Mouse (Mus musculus): ENCODE results near the gene Gk5. TPM values are rescaled to one million over a fixed set of nuclear protein-coding genes. Genes with fewer than 3 reads are reported as not detected.

Gk5 gene
- total RNA-seq, 1 experiment from 2014 or later: 0.91 TPM

DNA sequence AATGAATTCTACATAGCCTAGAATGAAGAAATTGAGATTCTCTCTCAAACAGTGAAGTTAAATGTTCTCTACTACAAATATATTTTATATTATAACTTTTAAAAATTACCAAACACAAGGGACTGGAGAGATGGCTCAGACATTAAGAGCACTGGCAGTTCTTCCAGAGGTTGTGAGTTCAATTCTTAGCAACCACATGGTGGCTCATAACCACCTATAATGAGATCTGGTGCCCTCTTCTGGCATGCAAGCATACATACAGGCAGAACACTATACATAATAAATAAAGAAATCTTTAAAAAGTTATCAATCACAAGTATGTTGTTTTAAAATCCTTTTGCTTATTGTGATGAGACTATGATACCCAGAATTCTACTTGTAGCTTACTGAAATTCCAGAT lies 98.6 kb downstream of the Gk5 start:
- no peak for ATAC-seq (replicated peaks; ENCODE audit: low read depth, poor library complexity, severe bottlenecking)

DNA sequence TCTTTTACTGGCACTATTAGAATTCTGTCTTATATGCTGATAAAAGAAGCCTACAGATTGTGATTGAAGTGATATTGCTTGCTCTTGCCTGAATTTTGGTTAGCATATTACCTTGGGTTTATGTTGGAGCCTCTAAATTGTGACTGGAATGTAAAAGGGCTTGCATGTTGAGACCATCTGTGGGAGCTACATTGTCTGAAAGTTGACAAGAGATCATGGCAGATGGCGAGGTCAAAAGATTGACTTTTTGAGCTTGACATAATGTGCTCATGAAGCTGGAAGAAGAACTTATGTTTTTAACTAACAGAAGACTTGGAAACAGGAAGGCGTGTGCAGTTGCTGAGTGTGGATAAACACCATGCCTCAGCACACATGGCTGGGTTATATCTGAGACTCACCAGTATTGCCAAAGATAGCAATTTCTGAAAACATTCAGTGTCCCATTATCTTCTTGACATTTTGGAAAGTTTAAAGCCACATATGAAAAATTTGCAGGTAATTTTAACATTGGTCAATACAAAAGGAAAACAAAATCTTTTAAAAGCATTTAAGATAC lies 100.0 kb downstream of the Gk5 start:
- no peak for ATAC-seq (replicated peaks; ENCODE audit: low read depth, poor library complexity, severe bottlenecking)

DNA sequence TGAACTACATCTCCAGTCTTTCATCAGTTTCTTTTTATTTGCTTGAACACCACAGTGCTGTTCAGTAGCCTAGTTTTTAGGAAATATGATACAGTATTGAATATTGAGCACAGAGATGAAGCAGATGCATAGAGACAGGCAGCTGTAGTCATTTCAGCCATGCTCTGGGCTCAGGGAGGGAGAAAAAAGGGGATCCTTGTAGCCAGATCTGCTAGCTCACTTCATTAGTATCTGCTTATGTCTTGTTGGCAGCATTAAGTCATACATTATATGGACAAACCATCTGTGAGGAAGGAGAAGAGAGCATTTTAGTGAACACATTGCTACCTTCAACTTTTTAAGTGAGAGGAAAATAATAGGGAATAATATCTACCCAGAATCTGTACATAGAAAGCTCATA lies 101.3 kb downstream of the Gk5 start:
- ATAC-seq (replicated peaks; ENCODE audit: low read depth, poor library complexity, severe bottlenecking): no peak

DNA sequence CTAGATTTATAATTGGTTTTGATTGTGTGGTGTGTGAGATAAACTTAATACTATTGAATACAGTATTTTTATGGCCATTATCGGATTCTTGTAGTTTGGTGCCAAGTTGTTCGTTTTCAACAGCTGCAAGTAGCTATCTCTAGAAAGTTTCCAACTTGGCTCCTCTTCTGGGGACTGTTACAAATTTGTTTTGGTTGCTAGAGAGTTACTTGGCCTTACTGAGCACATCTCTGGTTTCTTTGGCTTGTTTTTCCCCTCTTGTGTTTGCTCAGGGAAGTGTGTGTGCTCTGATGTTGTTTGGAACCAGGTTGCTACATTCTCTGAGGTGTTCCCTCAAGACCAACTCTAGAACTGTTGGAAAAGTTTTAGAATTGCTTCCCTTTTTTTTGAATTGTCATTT lies 104.1 kb downstream of the Gk5 start:
- ATAC-seq (replicated peaks; ENCODE audit: low read depth, poor library complexity, severe bottlenecking): no peak

DNA sequence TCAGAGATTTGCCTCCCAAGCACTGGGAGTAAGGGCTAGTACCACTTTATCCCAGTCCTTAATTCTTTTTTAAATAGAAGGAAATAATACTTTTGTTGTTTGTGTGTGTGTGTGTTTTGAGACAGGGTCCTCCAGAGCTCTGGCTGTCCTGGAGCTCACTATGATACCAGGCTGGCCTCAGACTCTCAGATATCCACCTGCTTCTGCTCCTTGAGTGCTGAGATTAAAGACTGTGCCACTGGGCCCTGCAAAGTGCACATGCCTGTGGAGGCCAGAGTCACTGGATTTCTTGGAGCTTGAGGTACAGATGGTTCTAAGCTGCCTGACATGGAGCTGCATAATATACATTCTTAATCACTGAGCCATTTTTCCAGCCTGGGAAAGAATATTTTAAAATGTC lies 109.1 kb downstream of the Gk5 start:
- ATAC-seq (replicated peaks; ENCODE audit: low read depth, poor library complexity, severe bottlenecking): no peak

DNA sequence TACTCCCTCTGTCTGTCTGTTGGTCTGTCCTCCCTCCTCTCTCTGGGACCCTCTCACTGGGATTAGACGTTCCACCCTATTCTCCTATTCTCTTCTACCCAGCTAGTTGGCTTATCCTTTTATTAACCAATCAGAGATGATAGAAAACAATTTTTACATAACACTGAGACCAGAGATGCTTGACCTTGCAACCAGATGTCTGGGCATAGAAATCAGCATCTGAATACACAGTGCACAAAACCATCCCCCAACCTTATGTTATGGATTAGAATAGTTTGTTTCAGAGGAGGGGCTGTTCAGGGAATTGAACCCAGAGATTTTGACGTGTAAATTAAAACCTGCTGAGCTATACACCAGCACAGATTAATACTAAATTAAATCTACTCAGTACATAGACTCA lies 111.1 kb downstream of the Gk5 start:
- no peak for ATAC-seq (replicated peaks; ENCODE audit: low read depth, poor library complexity, severe bottlenecking)

Other genes starting within 250 kb of the Gk5 start
- 37.0 and 42.8 TPM in 2 replicates for gene Xrn1, start 164.6 kb upstream of the Gk5 start, total RNA-seq (2017)
- gene Tfdp2, start 76.9 kb downstream of the Gk5 start, total RNA-seq (2017): 62.2 and 66.7 TPM in 2 replicates
- gene Atp1b3, start 245.1 kb downstream of the Gk5 start, total RNA-seq (2017): 146 and 155 TPM in 2 replicates